Mouse (Mus musculus) lung, adult 2 months (tissue): ENCODE measurements around the gene Apbb2.

Experiments used
- CTCF ChIP-seq: fragments of 200-500 bp; IDR thresholded peaks from 2 replicates; pipeline ENCODE4 v1.5.1; 2011; ENCODE audit warnings: mild to moderate bottlenecking, low read length, control low read depth; ENCODE audit not compliant: insufficient read depth
- POLR2A ChIP-seq: fragments of 200-500 bp; IDR thresholded peaks from 2 replicates; pipeline ENCODE4 v1.6.1; 2011; ENCODE audit warnings: low read depth, mild to moderate bottlenecking, control low read depth, low read length, borderline replicate concordance; ENCODE audit errors: extremely low read depth

DNA sequence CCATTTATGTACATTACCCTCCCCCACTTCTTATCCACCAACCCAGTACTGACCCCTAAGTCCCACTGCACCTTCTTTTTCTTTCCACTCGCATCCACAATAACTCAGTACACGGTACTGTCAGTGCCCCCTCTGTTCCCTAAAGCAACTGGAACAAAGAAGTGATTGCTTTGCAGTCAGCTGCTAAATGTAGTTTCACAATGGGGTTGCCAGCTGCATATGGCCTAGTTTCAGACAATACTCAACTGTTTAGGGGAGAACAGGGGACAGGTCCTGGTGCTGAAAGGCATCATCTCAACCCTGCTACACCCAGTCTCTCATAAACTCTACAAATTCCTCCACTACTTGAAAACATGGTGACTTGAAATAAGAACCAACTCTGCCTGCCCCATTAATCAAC lies 347.4 kb downstream of the Apbb2 start:
- no peak for TF ChIP-seq CTCF
- no peak for TF ChIP-seq POLR2A
